Mouse (Mus musculus) stomach, embryonic 14.5 days (tissue): ENCODE data around the gene Ctsf. TPM values are rescaled to one million over a fixed set of nuclear protein-coding genes. Genes with fewer than 3 reads are reported as not detected.

Experiments
- ATAC-seq: fragments of 200-750 bp; cut with Nextera tagmentation; 2 replicates; pipeline ENCODE4 v1.8.0; 2017; ENCODE audit warnings: low read depth, moderate TSS enrichment; ENCODE audit not compliant: insufficient number of reproducible peaks, insufficient read depth, low FRiP score
- H3K27ac ChIP-seq: fragments of 300-500 bp; sonication (generic); 2 replicates; pipeline ENCODE4 v1.5.1; 2014; ENCODE audit warnings: mild to moderate bottlenecking, low read length, moderate library complexity, mixed read lengths
- H3K27me3 ChIP-seq: fragments of 300-500 bp; sonication (generic); 2 replicates; pipeline ENCODE4 v1.6.1; 2014; ENCODE audit warnings: low read length, control low read depth, mixed read lengths; ENCODE audit not compliant: control insufficient read depth, insufficient read depth
- H3K36me3 ChIP-seq: fragments of 300-500 bp; sonication (generic); 2 replicates; pipeline ENCODE4 v1.6.1; 2014; ENCODE audit warnings: mild to moderate bottlenecking, control low read depth, low read length, moderate library complexity, mixed read lengths; ENCODE audit not compliant: control insufficient read depth, insufficient read depth
- H3K4me1 ChIP-seq: fragments of 300-500 bp; sonication (generic); 2 replicates; pipeline ENCODE4 v1.6.1; 2014; ENCODE audit warnings: low read length, control low read depth, mixed read lengths; ENCODE audit not compliant: control insufficient read depth, insufficient read depth
- H3K4me2 ChIP-seq: fragments of 300-500 bp; sonication (generic); replicated peaks from 2 replicates; pipeline ENCODE4 v1.6.1; 2014; ENCODE audit warnings: low read depth, low read length, control low read depth
- H3K4me3 ChIP-seq: fragments of 300-500 bp; sonication (generic); 2 replicates; pipeline ENCODE4 v1.5.1; 2014; ENCODE audit warnings: low read depth, low read length, control low read depth
- H3K9ac ChIP-seq: fragments of 300-500 bp; sonication (generic); replicated peaks from 2 replicates; pipeline ENCODE4 v1.6.1; 2014; ENCODE audit warnings: low read depth, mild to moderate bottlenecking, control low read depth, low read length, moderate library complexity, mixed read lengths
- H3K9me3 ChIP-seq: fragments of 300-500 bp; sonication (generic); 2 replicates; pipeline ENCODE4 v1.6.1; 2016; ENCODE audit warnings: low read depth, low read length, control low read depth; ENCODE audit not compliant: control insufficient read depth
- WGBS: fragments of 180-500 bp; shearing (Covaris S2); extraction: QIAGEN DNeasy Blood & Tissue Kit; methylation state at CpG from one replicate; pipeline ENCODE4 v1.1.7; 2014; 5-methylcytosine and 5-hydroxymethylcytosine counted together
- polyA plus RNA-seq: library from polyadenylated mRNA; unstranded; fragments of >200 nt; fragmentation: Nextera tagmentation; extraction: Ambion mirVana; gene quantifications from 2 replicates; pipeline ENCODE4 v1.2.1, GENCODE M21; 2014

Ctsf gene
- polyA plus RNA-seq, 1 experiment from 2014 or later = 22.7 TPM

GRCm38 (mm10) chr19:4879324-4879703 lies 24.4 kb downstream of the Ctsf start:
- ATAC-seq = no peak
- peak overlapping the region; percentile 89 for H3K4me2 ChIP-seq
- H3K27me3 ChIP-seq = no peaks in the 10 kb centered on the region
- peak overlapping the region; percentile 95 for H3K4me3 ChIP-seq
- H3K9ac ChIP-seq = peak overlapping the region; percentile 64; the same call in 1 of the 2 replicates
- no peaks in the 10 kb centered on the region; the same call in 1 of the 2 replicates for H3K36me3 ChIP-seq
- H3K4me1 ChIP-seq = 0 out of 2 replicates have a peak, but pooled peaks cover 7% of the 10 kb centered on the region
- H3K27ac ChIP-seq = no peak overlapping the region
- WGBS = 59% methylated on average over 10 of the region's 10 CpGs
- H3K9me3 ChIP-seq = no peaks in the 10 kb centered on the region

- Histone ChIP-seq H3K4me1 (0 out of 2 replicates have a peak, but pooled peaks cover 5% of the 10 kb centered on the region), H3K4me3 (no peak overlapping the region), H3K27ac (no peak overlapping the region), H3K27me3 (no peaks in the 10 kb centered on the region), H3K36me3 (no peaks in the 10 kb centered on the region; the same call in 1 of the 2 replicates), H3K9me3 (no peaks in the 10 kb centered on the region), H3K9ac (no peak overlapping the region), H3K4me2 (no peak overlapping the region)
- WGBS = 78% methylated on average over 4 of the region's 4 CpGs
- no peak for ATAC-seq
These were observed 29.0 kb downstream of the Ctsf start for GRCm38 (mm10) chr19:4883961-4884360.

GRCm38 (mm10) chr19:4889791-4890190 lies 34.9 kb downstream of the Ctsf start:
- Histone ChIP-seq H3K4me1 (no peaks in the 10 kb centered on the region), H3K4me2 (no peak overlapping the region), H3K27me3 (no peaks in the 10 kb centered on the region), H3K4me3 (no peak overlapping the region), H3K9ac (no peak overlapping the region), H3K36me3 (no peaks in the 10 kb centered on the region; the same call in 1 of the 2 replicates), H3K27ac (no peak overlapping the region), H3K9me3 (no peaks in the 10 kb centered on the region)
- 79% methylated on average over 10 of the region's 10 CpGs for WGBS
- ATAC-seq = no peak

DNA sequence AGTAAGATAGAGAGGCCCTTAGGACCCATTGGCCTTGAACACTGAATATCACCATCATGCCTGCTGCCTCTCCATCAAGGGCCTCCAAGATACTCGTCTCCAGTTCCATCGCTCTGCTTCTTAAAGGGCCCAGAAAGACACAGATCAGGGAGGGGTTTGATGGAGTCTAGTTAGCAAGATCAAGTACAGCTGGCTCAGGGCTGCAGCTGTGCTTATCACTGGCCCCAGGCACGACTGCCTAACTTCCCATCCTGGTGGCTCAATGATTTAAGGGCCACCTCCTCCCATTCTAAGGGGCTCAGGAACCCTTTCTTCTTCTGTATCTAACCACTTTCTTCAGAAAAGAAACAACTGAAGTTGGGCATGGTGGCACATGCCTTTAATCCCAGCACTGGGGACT lies 36.9 kb downstream of the Ctsf start:
- Histone ChIP-seq H3K36me3 (no peaks in the 10 kb centered on the region; the same call in 1 of the 2 replicates), H3K9me3 (no peaks in the 10 kb centered on the region), H3K4me2 (no peak overlapping the region), H3K4me1 (no peaks in the 10 kb centered on the region), H3K27ac (no peak overlapping the region), H3K4me3 (no peak overlapping the region), H3K9ac (no peak overlapping the region), H3K27me3 (no peaks in the 10 kb centered on the region)
- WGBS = 74% methylated on average over 3 of the region's 3 CpGs
- no peak for ATAC-seq

DNA sequence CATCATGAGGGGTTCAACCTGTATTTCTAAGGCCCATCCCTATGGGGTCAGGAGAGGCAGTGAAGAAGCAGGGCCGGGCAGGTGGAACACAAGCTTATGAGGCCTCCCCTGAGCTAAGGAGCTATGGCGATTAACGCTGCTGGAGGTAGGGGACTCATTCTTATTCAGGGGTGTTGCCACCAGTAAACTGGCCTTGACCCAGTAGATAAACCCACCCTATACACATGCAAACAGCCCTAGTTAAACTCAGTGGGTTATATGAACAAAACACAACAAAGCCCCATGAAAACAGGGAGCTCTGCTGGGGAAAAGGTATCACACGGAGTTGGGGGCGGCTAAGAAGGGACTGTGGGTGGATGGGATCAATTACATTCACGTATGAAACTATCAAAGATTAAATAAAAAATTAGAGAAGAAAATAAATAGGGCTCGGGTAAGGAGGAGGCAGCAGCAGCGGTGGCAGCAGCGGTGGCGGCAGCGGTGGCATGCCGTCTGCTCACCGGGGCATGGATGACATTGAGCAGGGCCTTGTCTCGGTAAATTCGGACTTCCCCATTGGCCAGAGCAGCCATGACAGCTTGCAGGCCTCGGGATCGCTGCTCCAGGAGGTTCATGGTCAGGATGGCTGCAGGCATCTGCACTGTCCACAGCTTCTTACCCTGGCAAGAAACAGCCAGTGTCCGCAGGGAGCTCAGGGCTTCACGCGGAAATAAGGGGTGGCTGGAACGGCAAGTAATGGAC lies 42.0 kb downstream of the Ctsf start:
- no peak for ATAC-seq
- H3K9me3 ChIP-seq = no peaks in the 10 kb centered on the region
- no peak overlapping the region for H3K4me3 ChIP-seq
- H3K4me1 ChIP-seq = no peaks in the 10 kb centered on the region
- no peak overlapping the region for H3K27ac ChIP-seq
- no peak overlapping the region for H3K4me2 ChIP-seq
- 54% methylated on average over 21 of the region's 21 CpGs for WGBS
- no peaks in the 10 kb centered on the region for H3K36me3 ChIP-seq
- H3K9ac ChIP-seq = no peak overlapping the region
- H3K27me3 ChIP-seq = no peaks in the 10 kb centered on the region

GRCm38 (mm10) chr19:4898972-4899371 lies 44.0 kb downstream of the Ctsf start:
- no peak overlapping the region for H3K27ac ChIP-seq
- H3K36me3 ChIP-seq = no peaks in the 10 kb centered on the region
- H3K9ac ChIP-seq = no peak overlapping the region
- no peak for ATAC-seq
- WGBS = 60% methylated on average over 9 of the region's 9 CpGs
- no peaks in the 10 kb centered on the region for H3K4me1 ChIP-seq
- no peaks in the 10 kb centered on the region for H3K9me3 ChIP-seq
- H3K4me2 ChIP-seq = no peak overlapping the region
- H3K27me3 ChIP-seq = no peaks in the 10 kb centered on the region
- H3K4me3 ChIP-seq = no peak overlapping the region

DNA sequence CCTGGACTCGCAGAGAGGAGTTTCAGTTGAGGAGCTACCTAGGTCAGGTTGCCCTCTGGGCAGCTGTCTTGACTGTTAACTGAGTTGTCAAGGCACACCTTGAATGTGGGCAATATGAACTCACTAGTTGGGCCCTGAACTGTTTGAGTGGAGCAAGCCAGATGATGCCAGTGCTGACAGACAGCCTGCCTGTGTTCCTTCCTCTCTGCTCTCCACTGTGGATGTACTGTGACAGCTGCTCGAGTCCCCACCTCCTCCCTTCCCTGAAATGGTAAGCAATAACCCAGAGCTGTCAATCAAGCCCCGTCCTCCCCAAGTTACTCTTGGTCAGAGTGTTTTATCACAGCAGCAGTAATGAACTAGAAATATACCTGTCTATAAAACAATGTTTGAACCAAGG lies 45.0 kb downstream of the Ctsf start:
- 72% methylated on average over 3 of the region's 3 CpGs for WGBS
- Histone ChIP-seq H3K4me2 (no peak overlapping the region), H3K27ac (no peak overlapping the region), H3K27me3 (no peaks in the 10 kb centered on the region), H3K9me3 (no peaks in the 10 kb centered on the region), H3K4me3 (no peak overlapping the region), H3K4me1 (no peaks in the 10 kb centered on the region), H3K9ac (no peak overlapping the region), H3K36me3 (no peaks in the 10 kb centered on the region)
- ATAC-seq = no peak

GRCm38 (mm10) chr19:4905979-4906794 lies 51.3 kb downstream of the Ctsf start, which contains the start of gene Bbs1:
TSS of gene Bbs1 (minus strand) at chr19:4906628.
- no peak within 1 kb of the TSS for H3K9ac ChIP-seq
- peak; percentile 67; the same call in 1 of the 2 replicates for ATAC-seq
- H3K27me3 ChIP-seq = no peaks in the 10 kb centered on the region
- WGBS = 9% methylated on average over 31 of the region's 31 CpGs
- no peaks in the 10 kb centered on the region for H3K4me1 ChIP-seq
- H3K4me3 ChIP-seq = peak within 1 kb of the TSS; percentile 58
- no peaks in the 10 kb centered on the region for H3K9me3 ChIP-seq
- no peak within 1 kb of the TSS for H3K27ac ChIP-seq
- peaks cover 29% of the 10 kb centered on the region for H3K36me3 ChIP-seq
- peak within 1 kb of the TSS; percentile 61 for H3K4me2 ChIP-seq
